Mouse (Mus musculus): ENCODE results near the gene Sugct.

DNA sequence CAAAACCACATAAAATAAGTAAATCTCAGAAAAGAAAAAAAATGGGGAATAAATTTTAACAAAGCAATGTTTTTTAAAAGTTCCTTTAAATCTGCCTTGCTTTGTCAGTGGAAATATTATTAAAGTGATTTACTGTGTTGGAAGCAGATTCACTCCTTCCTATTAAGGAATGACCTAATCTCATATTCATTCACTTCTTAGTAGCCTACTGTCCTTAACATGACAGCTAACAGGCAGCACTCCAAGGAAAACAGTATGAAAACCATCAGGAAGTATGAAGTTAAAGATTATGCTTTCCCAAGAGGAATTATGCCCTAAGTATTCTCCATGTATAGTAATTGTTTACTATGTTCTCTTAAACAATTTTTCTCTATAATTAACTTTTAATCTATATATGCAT, 4.7 kb downstream of the Sugct start:
- TF ChIP-seq POLR2A (IDR thresholded peaks at IDR 0.05; ENCODE audit: insufficient read length, low read depth): no peak
- TF ChIP-seq REST (IDR thresholded peaks at IDR 0.05; ENCODE audit: insufficient read depth, insufficient read length): no peak
- no peak for TF ChIP-seq MYOG (IDR thresholded peaks at IDR 0.05; ENCODE audit: control insufficient read depth in 1 of 3, insufficient read depth in 1 of 3, insufficient read length in 2 of 3, low read depth in 2 of 3)
- no peak for TF ChIP-seq TCF12 (IDR thresholded peaks at IDR 0.05; ENCODE audit: insufficient read depth, poor library complexity, severe bottlenecking)
- TF ChIP-seq CEBPB (IDR thresholded peaks at IDR 0.05; ENCODE audit: insufficient read depth, poor library complexity, severe bottlenecking): no peak
- TF ChIP-seq MAX (IDR thresholded peaks at IDR 0.05; ENCODE audit: low read depth): no peak
- no peak for TF ChIP-seq E2F4 (IDR thresholded peaks at IDR 0.05; ENCODE audit: insufficient read depth)
- no peak for TF ChIP-seq MYOD1 (IDR thresholded peaks at IDR 0.05; ENCODE audit: control insufficient read depth in 1 of 3, insufficient read length in 2 of 3, low read depth in 2 of 3)
